Mouse (Mus musculus) heart, postnatal 0 days (tissue): ENCODE data around the gene Tectb. TPM values are rescaled to one million over a fixed set of nuclear protein-coding genes. Genes with fewer than 3 reads are reported as not detected.

Experiments used
- ATAC-seq: fragments of 200-750 bp; cut with Nextera tagmentation; 2 replicates; pipeline ENCODE4 v1.8.0; 2017; ENCODE audit warnings: low read depth, moderate number of reproducible peaks, moderate library complexity; ENCODE audit not compliant: insufficient read depth
- DNase-seq: peaks from one replicate; pipeline ENCODE4 v3.0.0-alpha.2; 2016; ENCODE audit warnings: low spot score
- H3K27ac ChIP-seq: fragments of 300-500 bp; sonication (generic); 2 replicates; pipeline ENCODE4 v1.5.1; 2014; ENCODE audit warnings: low read depth, mild to moderate bottlenecking
- H3K27me3 ChIP-seq: fragments of 300-500 bp; sonication (generic); 2 replicates; pipeline ENCODE4 v1.6.1; 2014; ENCODE audit warnings: low read length, mixed read lengths; ENCODE audit not compliant: control insufficient read depth, insufficient read depth
- H3K36me3 ChIP-seq: fragments of 300-500 bp; sonication (generic); replicated peaks from 2 replicates; pipeline ENCODE4 v1.6.1; 2014; ENCODE audit warnings: low read length, mixed read lengths; ENCODE audit not compliant: control insufficient read depth, insufficient read depth
- H3K4me1 ChIP-seq: fragments of 300-500 bp; sonication (generic); 2 replicates; pipeline ENCODE4 v1.6.1; 2014; ENCODE audit warnings: antibody characterized with exemption; ENCODE audit not compliant: control insufficient read depth, insufficient read depth
- H3K4me2 ChIP-seq: fragments of 300-500 bp; sonication (generic); 2 replicates; pipeline ENCODE4 v1.6.1; 2014; ENCODE audit warnings: low read depth, mild to moderate bottlenecking, low read length, moderate library complexity
- H3K4me3 ChIP-seq: fragments of 300-500 bp; sonication (generic); 2 replicates; pipeline ENCODE4 v1.5.1; 2014; ENCODE audit warnings: low read depth, low read length
- H3K9ac ChIP-seq: fragments of 300-500 bp; sonication (generic); replicated peaks from 2 replicates; pipeline ENCODE4 v1.6.1; 2014; ENCODE audit warnings: low read depth, low read length, mixed read lengths
- H3K9me3 ChIP-seq: fragments of 300-500 bp; sonication (generic); replicated peaks from 2 replicates; pipeline ENCODE4 v1.6.1; 2016; ENCODE audit warnings: low read length; ENCODE audit not compliant: control insufficient read depth
- CTCF ChIP-seq: IDR thresholded peaks from 2 replicates; pipeline ENCODE4 v1.5.1; 2016; ENCODE audit warnings: antibody characterized with exemption, control low read depth, low read depth
- EP300 ChIP-seq: IDR thresholded peaks from 2 replicates; pipeline ENCODE4 v1.6.1; 2016; ENCODE audit warnings: antibody characterized with exemption, low read depth
- WGBS: fragments of 180-500 bp; shearing (Covaris S2); extraction: QIAGEN DNeasy Blood & Tissue Kit; methylation state at CpG from one replicate; pipeline ENCODE4 v1.1.7; 2014; 5-methylcytosine and 5-hydroxymethylcytosine counted together
- polyA plus RNA-seq: library from polyadenylated mRNA; unstranded; fragments of >200 nt; fragmentation: Nextera tagmentation; extraction: Ambion mirVana; gene quantifications from 2 replicates; pipeline ENCODE4 v1.2.1, GENCODE M21; 2015
- total RNA-seq: library from RNA; depleted of rRNA; stranded (reverse); fragments of >200 nt; gene quantifications from 2 replicates; pipeline ENCODE4 v1.2.3, GENCODE M21; 2014; ENCODE audit warnings: low replicate concordance

The Tectb gene
- total and polyA plus RNA-seq, 2 experiments from 2014 or later: 0.15 TPM; not detected in 1

DNA sequence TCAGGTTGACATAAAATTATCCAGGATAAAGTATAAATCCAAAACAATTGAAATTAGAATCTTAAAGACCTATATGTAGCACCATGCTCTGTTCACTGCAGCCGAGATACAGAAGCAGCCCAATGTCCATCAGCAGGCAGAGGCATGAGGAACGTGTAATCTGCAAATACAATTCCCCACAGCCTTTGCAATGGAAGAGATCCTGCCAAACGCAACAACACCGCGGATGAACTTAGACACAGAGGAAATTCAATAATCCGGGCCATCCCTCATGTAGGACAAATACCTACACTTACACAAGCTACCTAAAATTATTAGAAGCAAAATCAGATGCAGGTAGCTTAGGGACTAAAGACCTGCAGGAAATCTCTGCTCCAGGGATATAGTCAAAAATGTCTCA is 27.6 kb upstream of the Tectb start:
- no peak for TF ChIP-seq EP300
- TF ChIP-seq CTCF: no peak
- 80% methylated on average over 6 of the region's 6 CpGs for WGBS

DNA sequence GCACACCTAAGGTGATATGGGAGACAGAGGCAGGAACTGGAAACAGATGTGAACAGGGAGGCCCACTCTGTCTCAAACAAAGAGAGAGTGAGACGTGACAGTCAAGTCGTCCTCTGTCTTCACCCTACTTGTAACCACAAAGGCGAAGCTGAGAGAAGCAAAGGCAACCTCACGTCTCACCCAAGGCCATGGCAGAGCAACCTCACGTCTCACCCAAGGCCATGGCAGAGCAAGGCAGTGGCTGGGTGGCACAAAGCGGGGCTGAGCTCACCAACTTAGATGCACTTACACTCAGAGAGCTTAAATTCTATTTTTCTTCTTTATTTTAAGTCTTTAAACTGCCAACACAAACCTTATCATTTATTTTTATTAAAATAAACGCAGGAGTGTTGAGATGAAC is 23.5 kb upstream of the Tectb start:
- H3K9me3 ChIP-seq: no peaks in the 10 kb centered on the region
- ATAC-seq (no peak), DNase-seq (no peak)
- H3K4me2 ChIP-seq: no peak overlapping the region
- TF ChIP-seq CTCF (no peak), EP300 (no peak)
- no peak overlapping the region for H3K4me3 ChIP-seq
- no peak overlapping the region for H3K9ac ChIP-seq
- no peaks in the 10 kb centered on the region for H3K4me1 ChIP-seq
- no peak overlapping the region for H3K27ac ChIP-seq
- WGBS: 79% methylated on average over 7 of the region's 7 CpGs
- no peaks in the 10 kb centered on the region for H3K36me3 ChIP-seq
- no peaks in the 10 kb centered on the region for H3K27me3 ChIP-seq

More for the DNA sequence above, 27.6 kb upstream of the Tectb start:
- no peaks in the 10 kb centered on the region for H3K4me1 ChIP-seq
- no peak overlapping the region for H3K4me3 ChIP-seq
- ATAC-seq (no peak), DNase-seq (no peak)
- H3K27ac ChIP-seq: no peak overlapping the region
- H3K36me3 ChIP-seq: no peaks in the 10 kb centered on the region
- no peak overlapping the region for H3K4me2 ChIP-seq
- H3K27me3 ChIP-seq: no peaks in the 10 kb centered on the region
- no peaks in the 10 kb centered on the region for H3K9me3 ChIP-seq
- no peak overlapping the region for H3K9ac ChIP-seq

DNA sequence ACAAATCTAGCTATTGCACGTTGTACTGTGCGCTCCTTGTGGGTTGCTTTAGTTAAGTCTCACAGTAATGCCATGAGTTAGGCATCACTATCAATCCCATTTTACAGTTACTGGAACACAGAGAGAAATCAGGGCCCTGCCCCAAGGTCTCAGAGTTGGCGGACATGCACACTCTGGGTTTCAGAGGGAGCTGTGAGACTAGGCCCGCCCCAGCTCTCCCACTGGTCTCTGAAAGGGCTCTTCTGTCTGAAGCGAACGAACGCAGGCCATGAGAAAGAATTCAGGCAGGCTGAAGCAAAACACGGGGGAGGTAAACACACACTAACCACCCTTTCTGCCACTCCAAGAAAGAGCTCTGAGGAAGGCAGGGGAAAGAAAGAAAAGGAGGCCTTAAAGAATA is 21.9 kb upstream of the Tectb start:
- TF ChIP-seq CTCF: no peak
- TF ChIP-seq EP300: no peak
- no peaks in the 10 kb centered on the region for H3K36me3 ChIP-seq
- H3K4me1 ChIP-seq: no peaks in the 10 kb centered on the region
- ATAC-seq: no peak
- no peaks in the 10 kb centered on the region for H3K27me3 ChIP-seq
- no peak overlapping the region for H3K4me2 ChIP-seq
- H3K9me3 ChIP-seq: no peaks in the 10 kb centered on the region
- DNase-seq: no peak
- H3K27ac ChIP-seq: no peak overlapping the region
- 66% methylated on average over 8 of the region's 8 CpGs for WGBS
- no peak overlapping the region for H3K9ac ChIP-seq
- H3K4me3 ChIP-seq: no peak overlapping the region

DNA sequence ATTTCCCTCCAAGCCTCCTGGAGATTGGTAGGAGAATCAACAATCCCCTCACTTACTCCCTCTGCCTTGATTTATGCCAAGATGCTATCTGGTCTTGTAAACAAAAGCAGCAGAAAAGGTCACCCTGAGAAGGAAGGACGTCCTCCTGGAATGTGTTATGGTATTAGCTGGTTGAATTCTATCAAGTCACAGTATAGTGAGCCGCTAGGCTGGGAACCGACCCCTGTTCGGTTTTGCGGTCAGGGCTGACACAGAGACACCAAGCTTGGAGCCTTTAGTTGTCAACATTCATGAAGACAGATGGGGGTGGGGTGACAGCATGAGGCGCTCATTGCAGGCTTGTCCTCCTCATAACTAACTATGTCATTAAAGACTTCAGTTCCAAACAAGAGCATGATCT is 20.7 kb upstream of the Tectb start:
- TF ChIP-seq EP300: no peak
- no peak for TF ChIP-seq CTCF
- Histone ChIP-seq H3K4me3 (no peak overlapping the region), H3K9ac (no peak overlapping the region), H3K27ac (no peak overlapping the region), H3K4me1 (no peaks in the 10 kb centered on the region), H3K36me3 (no peaks in the 10 kb centered on the region), H3K9me3 (no peaks in the 10 kb centered on the region), H3K4me2 (no peak overlapping the region), H3K27me3 (no peaks in the 10 kb centered on the region)
- whole genome bisulfite sequencing: 58% methylated on average over 6 of the region's 6 CpGs
- no peak for DNase-seq
- no peak for ATAC-seq

DNA sequence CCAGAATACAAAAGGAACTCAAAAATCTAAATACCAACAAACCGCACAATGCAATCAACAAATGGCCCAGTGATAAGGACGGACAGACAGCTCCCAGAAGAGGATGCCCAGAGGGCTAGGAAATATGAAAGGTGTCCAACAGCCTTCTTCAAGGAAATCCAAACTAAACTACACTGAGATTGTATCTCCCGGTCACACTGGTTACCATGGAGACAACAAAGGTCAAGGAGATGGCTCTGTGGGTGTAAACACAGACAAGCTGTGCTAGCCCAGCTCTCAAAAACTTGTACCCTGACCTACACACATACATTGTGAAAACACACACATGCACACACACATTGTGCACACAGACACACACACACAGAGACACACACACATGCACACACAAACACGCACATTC is 18.3 kb upstream of the Tectb start:
- Histone ChIP-seq H3K27me3 (no peaks in the 10 kb centered on the region), H3K4me1 (no peaks in the 10 kb centered on the region), H3K4me3 (no peak overlapping the region), H3K9me3 (no peaks in the 10 kb centered on the region), H3K4me2 (no peak overlapping the region), H3K27ac (no peak overlapping the region), H3K9ac (no peak overlapping the region), H3K36me3 (no peaks in the 10 kb centered on the region)
- 74% methylated on average over 4 of the region's 4 CpGs for WGBS
- ATAC-seq (no peak), DNase-seq (no peak)
- no peak for TF ChIP-seq EP300
- TF ChIP-seq CTCF: no peak

DNA sequence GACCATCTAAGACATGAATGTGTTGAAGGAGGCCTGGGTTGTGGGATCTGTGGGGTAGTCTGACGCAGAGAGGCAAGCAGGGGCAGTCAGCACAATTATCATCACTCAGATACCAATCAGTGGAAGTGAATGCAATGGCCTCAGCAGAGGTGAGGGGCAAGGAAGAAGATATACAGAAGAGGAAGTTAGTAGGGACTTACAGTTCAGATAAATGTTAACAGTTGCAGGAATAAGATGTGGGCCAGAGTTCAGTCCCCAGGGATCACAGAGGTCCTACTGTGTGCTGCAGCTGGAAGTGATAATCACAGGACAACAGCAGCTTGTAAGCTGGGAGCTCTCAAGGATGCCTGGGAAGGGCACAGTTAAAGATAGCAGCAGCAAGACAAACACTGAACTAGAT is 16.4 kb upstream of the Tectb start:
- WGBS: 63% methylated on average over 1 of the region's 1 CpGs
- no peaks in the 10 kb centered on the region for H3K27me3 ChIP-seq
- no peak for DNase-seq
- no peak overlapping the region for H3K27ac ChIP-seq
- H3K4me1 ChIP-seq: no peaks in the 10 kb centered on the region
- H3K4me2 ChIP-seq: no peak overlapping the region
- H3K9me3 ChIP-seq: no peaks in the 10 kb centered on the region
- ATAC-seq: no peak
- TF ChIP-seq CTCF: no peak
- TF ChIP-seq EP300: no peak
- no peaks in the 10 kb centered on the region for H3K36me3 ChIP-seq
- no peak overlapping the region for H3K9ac ChIP-seq
- no peak overlapping the region for H3K4me3 ChIP-seq
